Mouse (Mus musculus) stomach, postnatal 0 days (tissue): ENCODE results near the gene C87436. TPM values are rescaled to one million over a fixed set of nuclear protein-coding genes. Genes with fewer than 3 reads are reported as not detected.
A peak's percentile ranks its signal among the peaks of the same experiment; 100 is the strongest.

Experiments used
- ATAC-seq: fragments of 200-750 bp; cut with Nextera tagmentation; 2 replicates; pipeline ENCODE4 v1.8.0; 2017; ENCODE audit not compliant: low FRiP score, low TSS enrichment
- DNase-seq: peaks from one replicate; pipeline ENCODE4 v3.0.0-alpha.2; 2016; ENCODE audit warnings: low spot score
- H3K27ac ChIP-seq: fragments of 300-500 bp; sonication (generic); replicated peaks from 2 replicates; pipeline ENCODE4 v1.5.1; 2014; ENCODE audit warnings: mild to moderate bottlenecking, control low read depth
- H3K27me3 ChIP-seq: fragments of 300-500 bp; sonication (generic); 2 replicates; pipeline ENCODE4 v1.6.1; 2014; ENCODE audit warnings: low read length; ENCODE audit not compliant: control insufficient read depth, insufficient read depth
- H3K36me3 ChIP-seq: fragments of 300-500 bp; sonication (generic); 2 replicates; pipeline ENCODE4 v1.6.1; 2014; ENCODE audit warnings: low read length, mixed read lengths; ENCODE audit not compliant: control insufficient read depth, insufficient read depth
- H3K4me1 ChIP-seq: fragments of 300-500 bp; sonication (generic); replicated peaks from 2 replicates; pipeline ENCODE4 v1.6.1; 2014; ENCODE audit warnings: antibody characterized with exemption; ENCODE audit not compliant: control insufficient read depth, insufficient read depth
- H3K4me2 ChIP-seq: fragments of 300-500 bp; sonication (generic); replicated peaks from 2 replicates; pipeline ENCODE4 v1.6.1; 2014; ENCODE audit warnings: low read depth, mild to moderate bottlenecking, control low read depth, moderate library complexity
- H3K4me3 ChIP-seq: fragments of 300-500 bp; sonication (generic); 2 replicates; pipeline ENCODE4 v1.5.1; 2014; ENCODE audit warnings: low read depth, low read length, control low read depth
- H3K9ac ChIP-seq: fragments of 300-500 bp; sonication (generic); 2 replicates; pipeline ENCODE4 v1.6.1; 2014; ENCODE audit warnings: mild to moderate bottlenecking, low read length, control low read depth, mixed read lengths
- H3K9me3 ChIP-seq: fragments of 300-500 bp; sonication (generic); 2 replicates; pipeline ENCODE4 v1.6.1; 2016; ENCODE audit warnings: low read length; ENCODE audit not compliant: control insufficient read depth
- CTCF ChIP-seq: IDR thresholded peaks from 2 replicates; pipeline ENCODE4 v1.5.1; 2016; ENCODE audit warnings: antibody characterized with exemption, low read depth, mild to moderate bottlenecking, moderate library complexity
- EP300 ChIP-seq: optimal IDR thresholded peaks from 2 replicates; pipeline ENCODE3; 2016; ENCODE audit warnings: antibody characterized with exemption
- WGBS: fragments of 180-500 bp; shearing (Covaris S2); extraction: QIAGEN DNeasy Blood & Tissue Kit; methylation state at CpG from one replicate; pipeline ENCODE4 v1.1.7; 2014; 5-methylcytosine and 5-hydroxymethylcytosine counted together
- polyA plus RNA-seq: library from polyadenylated mRNA; unstranded; fragments of >200 nt; fragmentation: Nextera tagmentation; extraction: Ambion mirVana; gene quantifications from 2 replicates; pipeline ENCODE4 v1.2.1, GENCODE M21; 2015

C87436 gene
- polyA plus RNA-seq, 1 experiment from 2014 or later, result 16.4 TPM

DNA sequence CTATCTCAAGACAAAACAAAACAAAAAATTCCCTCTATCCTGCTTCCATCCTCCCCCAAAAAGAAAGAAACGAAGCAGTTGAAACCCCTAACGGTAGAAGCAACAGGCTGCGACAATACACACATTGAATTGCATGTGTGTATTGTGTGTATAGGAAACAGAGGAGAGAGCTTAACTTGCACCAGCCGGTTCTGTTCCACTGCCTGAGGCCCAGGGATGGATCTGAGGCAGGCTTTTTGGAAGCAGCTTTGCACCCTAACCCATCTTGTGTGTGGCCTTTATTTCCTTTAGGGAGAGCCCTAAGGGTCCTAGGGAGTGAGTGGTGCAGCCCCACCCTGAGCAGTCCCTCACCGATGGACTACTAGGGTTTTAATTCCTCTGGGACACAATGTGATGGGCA lies 58.4 kb downstream of the C87436 start:
- TF ChIP-seq CTCF (no peak), EP300 (no peak)
- peaks cover 5% of the 10 kb centered on the region for H3K4me1 ChIP-seq
- peak overlapping the region; percentile 86 for H3K27ac ChIP-seq
- peak overlapping the region; percentile 35; the same call in 1 of the 2 replicates for H3K4me3 ChIP-seq
- H3K27me3 ChIP-seq, result no peaks in the 10 kb centered on the region
- WGBS, result 46% methylated on average over 5 of the region's 5 CpGs
- H3K4me2 ChIP-seq, result peak overlapping the region; percentile 52
- H3K9ac ChIP-seq, result peak overlapping the region; percentile 57
- no peaks in the 10 kb centered on the region for H3K36me3 ChIP-seq
- ATAC-seq, result no peak; the same call in 1 of the 2 replicates
- H3K9me3 ChIP-seq, result no peaks in the 10 kb centered on the region
- DNase-seq, result no peak

DNA sequence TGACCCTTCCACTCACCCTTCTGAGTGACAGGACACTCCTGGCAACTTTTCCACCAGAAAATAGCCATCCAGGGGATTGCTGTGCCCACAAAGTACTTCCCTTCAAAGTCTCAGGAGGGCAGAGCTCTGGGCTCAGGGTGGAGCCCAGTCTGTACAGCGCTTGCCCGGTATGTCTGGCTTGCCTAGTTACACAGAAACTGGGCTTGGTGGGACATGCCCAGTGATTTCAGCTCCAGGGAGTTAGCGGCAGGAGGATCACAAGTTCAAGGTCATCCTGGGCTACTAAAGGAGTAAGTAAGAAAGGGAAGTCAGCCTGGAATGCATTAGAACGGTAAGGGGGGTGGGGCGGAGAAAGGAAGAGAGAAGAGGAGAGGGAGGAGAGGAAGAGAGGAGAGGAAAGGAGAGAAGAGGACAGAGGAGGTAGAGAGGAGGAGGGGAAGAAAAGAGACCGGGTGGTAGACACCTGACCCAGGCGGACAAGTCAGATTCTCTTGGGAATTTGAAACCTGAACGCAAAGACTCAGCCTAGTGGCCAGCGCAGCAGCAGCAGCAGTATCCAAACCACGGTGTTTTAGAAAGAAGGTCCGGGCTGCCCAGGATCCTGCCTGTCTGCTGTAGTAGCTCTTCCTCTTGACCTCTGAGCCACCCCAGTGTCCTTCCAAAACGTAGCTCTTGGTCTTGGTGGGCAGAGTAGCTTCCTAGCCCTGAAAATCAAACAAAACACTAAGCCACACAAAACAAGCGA lies 59.1 kb downstream of the C87436 start:
- Histone ChIP-seq H3K27me3 (no peaks in the 10 kb centered on the region), H3K27ac (peak overlapping the region; percentile 86), H3K4me2 (peak overlapping the region; percentile 52), H3K9me3 (no peaks in the 10 kb centered on the region), H3K4me1 (peaks cover 5% of the 10 kb centered on the region), H3K36me3 (no peaks in the 10 kb centered on the region), H3K9ac (peak overlapping the region; percentile 57), H3K4me3 (peak overlapping the region; percentile 35)
- 10% methylated on average over 13 of the region's 13 CpGs for WGBS
- DNase-seq, result peak; percentile 59
- ATAC-seq, result peak; percentile 72
- peak; percentile 46; the same call in 1 of the 2 replicates for TF ChIP-seq CTCF
- TF ChIP-seq EP300, result no peak

DNA sequence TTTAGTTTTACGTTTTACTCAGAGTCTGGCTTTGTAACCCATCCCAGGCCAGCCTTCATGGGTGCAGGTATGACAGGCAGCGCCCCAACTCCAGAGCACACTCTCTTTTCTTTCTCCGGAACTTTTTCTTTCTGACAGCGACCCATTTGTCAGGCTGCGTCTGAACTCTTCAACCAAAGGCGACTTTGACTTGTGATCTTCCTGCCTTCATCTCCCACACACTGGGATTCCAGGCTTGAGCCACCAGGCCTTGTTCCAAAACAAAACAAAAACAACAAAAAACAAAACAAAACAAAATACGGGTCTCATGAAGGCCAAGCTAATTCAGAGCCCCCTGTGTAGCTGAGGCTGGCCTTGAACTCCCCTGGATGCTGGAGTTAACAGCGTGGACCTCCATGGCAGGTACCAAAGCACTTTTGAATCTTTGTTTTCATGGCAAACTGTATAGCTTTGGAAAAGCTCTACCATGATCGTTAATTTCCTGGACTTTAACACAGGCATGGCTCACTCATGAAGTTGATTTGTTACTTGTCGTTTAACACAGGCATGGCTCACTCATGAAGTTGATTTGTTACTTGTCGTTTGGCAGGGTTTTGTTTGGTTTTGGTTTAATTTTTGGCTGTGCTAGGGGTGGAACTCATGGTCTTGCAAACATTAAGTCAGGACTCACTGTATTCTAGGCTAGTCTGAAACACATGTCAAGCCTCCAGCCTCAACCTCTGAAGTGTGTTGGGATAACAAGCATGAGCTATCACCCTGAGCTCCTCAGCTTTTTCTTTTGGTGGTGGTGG lies 60.0 kb downstream of the C87436 start:
- Histone ChIP-seq H3K27ac (peak overlapping the region; percentile 86), H3K9me3 (no peaks in the 10 kb centered on the region), H3K4me3 (peak overlapping the region; percentile 35), H3K4me1 (peaks cover 5% of the 10 kb centered on the region), H3K4me2 (peak overlapping the region; percentile 52), H3K9ac (peak overlapping the region; percentile 57; the same call in 1 of the 2 replicates), H3K27me3 (no peaks in the 10 kb centered on the region), H3K36me3 (no peaks in the 10 kb centered on the region)
- 50% methylated on average over 11 of the region's 11 CpGs for WGBS
- DNase-seq, result no peak
- no peak for ATAC-seq
- no peak for TF ChIP-seq EP300
- no peak for TF ChIP-seq CTCF

DNA sequence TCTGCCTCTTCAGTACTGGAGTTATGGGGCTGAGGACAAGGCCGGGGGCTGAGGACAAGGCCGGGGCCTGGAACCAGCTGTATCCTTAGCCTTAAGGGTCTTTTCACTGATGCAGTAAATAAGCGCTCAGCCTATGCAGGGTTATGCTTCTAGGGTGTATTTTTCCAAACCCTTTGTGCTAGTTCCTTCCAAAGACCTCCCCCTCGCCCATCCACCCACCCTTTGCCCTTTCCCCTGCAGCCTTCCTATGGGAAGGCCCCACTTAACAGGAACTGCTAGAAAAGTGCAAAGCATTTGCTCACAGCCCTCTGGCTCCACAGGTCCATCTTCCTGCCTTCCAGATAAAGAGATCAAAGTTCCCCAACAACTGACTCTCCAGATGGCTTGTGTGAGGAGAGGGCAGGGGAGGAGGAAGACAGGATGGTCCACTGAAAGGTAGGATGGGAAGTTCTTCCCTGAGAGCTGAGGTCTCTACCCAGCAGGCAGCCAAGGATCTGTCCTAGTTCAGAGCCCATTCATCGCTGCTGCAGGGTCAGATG lies 61.5 kb downstream of the C87436 start:
- ATAC-seq (no peak), DNase-seq (no peak)
- no peak overlapping the region for H3K4me3 ChIP-seq
- no peak for TF ChIP-seq EP300
- no peak for TF ChIP-seq CTCF
- H3K4me2 ChIP-seq, result no peak overlapping the region
- no peak overlapping the region for H3K27ac ChIP-seq
- peaks cover 5% of the 10 kb centered on the region for H3K4me1 ChIP-seq
- H3K36me3 ChIP-seq, result no peaks in the 10 kb centered on the region
- H3K9ac ChIP-seq, result no peak overlapping the region
- H3K27me3 ChIP-seq, result no peaks in the 10 kb centered on the region
- no peaks in the 10 kb centered on the region for H3K9me3 ChIP-seq
- 72% methylated on average over 5 of the region's 5 CpGs for WGBS

DNA sequence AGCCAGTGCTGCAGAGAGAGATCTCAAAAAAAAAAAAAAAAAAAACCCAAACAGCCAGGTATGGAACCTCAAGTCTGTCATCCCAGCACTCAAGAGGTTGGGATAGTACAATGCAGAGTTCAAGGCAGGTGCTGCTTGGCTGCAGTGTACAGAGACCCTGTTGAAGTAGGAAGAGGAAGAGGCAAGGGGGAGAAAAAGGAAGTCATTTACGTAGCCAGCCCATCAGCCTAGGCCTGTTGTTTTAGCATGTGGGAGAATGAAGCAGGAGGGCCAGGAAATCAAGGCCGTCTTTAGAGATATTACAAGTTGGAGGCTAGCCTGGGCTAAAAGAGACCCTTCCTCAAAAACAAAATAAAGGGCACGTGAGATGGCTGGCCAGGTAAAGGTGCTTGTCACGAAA lies 65.3 kb downstream of the C87436 start:
- Histone ChIP-seq H3K4me1 (no peaks in the 10 kb centered on the region), H3K4me2 (no peak overlapping the region), H3K36me3 (no peaks in the 10 kb centered on the region), H3K4me3 (no peak overlapping the region), H3K9me3 (no peaks in the 10 kb centered on the region), H3K9ac (no peak overlapping the region), H3K27ac (no peak overlapping the region), H3K27me3 (no peaks in the 10 kb centered on the region)
- TF ChIP-seq CTCF (no peak), EP300 (no peak)
- ATAC-seq (no peak), DNase-seq (no peak)
- WGBS, result 85% methylated on average over 4 of the region's 4 CpGs
